Mouse (Mus musculus) CH12.LX (cell line): ENCODE results near the gene Ctnna3. TPM values are rescaled to one million over a fixed set of nuclear protein-coding genes. Genes with fewer than 3 reads are reported as not detected.
A peak's percentile ranks its signal among the peaks of the same experiment; 100 is the strongest.

Experiments used
- DNase-seq: peaks from one replicate; pipeline ENCODE4 v3.0.0-alpha.2; 2013; ENCODE audit errors: extremely low read depth
- H3K27ac ChIP-seq: 2 replicates; pipeline ENCODE4 v1.5.1; 2012; ENCODE audit warnings: low read depth, mild to moderate bottlenecking, control low read depth, moderate library complexity; ENCODE audit not compliant: insufficient read depth
- H3K27me3 ChIP-seq: replicated peaks from 2 replicates; pipeline ENCODE3; 2012; ENCODE audit warnings: inconsistent platforms
- H3K36me3 ChIP-seq, 2 experiments: replicated peaks in 1 of 2; 2 replicates each; pipeline versions ENCODE3 to v1.6.1; 2012; ENCODE audit warnings: inconsistent platforms in 1 of 2, low read length in 1 of 2, mild to moderate bottlenecking in 1 of 2, mixed read lengths in 1 of 2, moderate library complexity in 1 of 2; ENCODE audit not compliant: control insufficient read depth in 1 of 2, insufficient read depth in 1 of 2
- H3K4me1 ChIP-seq, 2 experiments: 2 replicates each; pipeline ENCODE4 v1.6.1; 2012; ENCODE audit warnings: inconsistent platforms in 1 of 2, moderate library complexity in 1 of 2; ENCODE audit not compliant: insufficient read depth in 2 of 2, control insufficient read depth in 1 of 2
- H3K4me2 ChIP-seq: 2 replicates; pipeline ENCODE4 v1.6.1; 2012; ENCODE audit warnings: low read depth, mild to moderate bottlenecking, control low read depth; ENCODE audit not compliant: poor library complexity, insufficient read depth, severe bottlenecking
- H3K4me3 ChIP-seq, 3 experiments: fragments of 150-350 bp in 1 of 3; sonication (generic) in 1 of 3; replicated peaks in 1 of 3; 2 replicates each; pipeline versions ENCODE3 to v1.5.1; 2011 to 2012; ENCODE audit warnings: low read depth in 2 of 3, low read length in 2 of 3, mild to moderate bottlenecking in 2 of 3, moderate library complexity in 2 of 3, control low read depth in 1 of 3, improper control_type of control experiment in 1 of 3, inconsistent platforms in 1 of 3, mixed read lengths in 1 of 3; ENCODE audit not compliant: poor library complexity in 1 of 3
- H3K79me2 ChIP-seq: replicated peaks from 2 replicates; pipeline ENCODE4 v1.6.1; 2012; ENCODE audit warnings: mild to moderate bottlenecking, moderate library complexity; ENCODE audit not compliant: control insufficient read depth, poor library complexity, insufficient read depth, severe bottlenecking; ENCODE audit errors: extremely low read depth
- H3K9ac ChIP-seq: 2 replicates; pipeline ENCODE4 v1.6.1; 2012; ENCODE audit warnings: low read depth, mild to moderate bottlenecking, control low read depth, moderate library complexity; ENCODE audit not compliant: insufficient read depth
- H3K9me3 ChIP-seq: replicated peaks from 2 replicates; pipeline ENCODE3; 2012; ENCODE audit warnings: low read length, inconsistent platforms, mixed read lengths
- BHLHE40 ChIP-seq: IDR thresholded peaks from 2 replicates; pipeline ENCODE4 v1.6.1; 2011; ENCODE audit warnings: mild to moderate bottlenecking, low read depth, low read length, improper control_type of control experiment
- CHD1 ChIP-seq: IDR thresholded peaks from 2 replicates; pipeline ENCODE4 v1.6.1; 2012; ENCODE audit warnings: low read depth, low read length, improper control_type of control experiment, inconsistent platforms
- ELF1 ChIP-seq: IDR thresholded peaks from 2 replicates; pipeline ENCODE4 v1.6.1; 2014; ENCODE audit warnings: low read depth, mild to moderate bottlenecking, inconsistent platforms, low read length, improper control_type of control experiment
- EP300 ChIP-seq: IDR thresholded peaks from 2 replicates; pipeline ENCODE4 v1.6.1; 2011; ENCODE audit warnings: low read length, improper control_type of control experiment
- ETS1 ChIP-seq: conservative IDR thresholded peaks from 2 replicates; pipeline ENCODE4 v1.6.1; 2012; ENCODE audit warnings: low read depth, mild to moderate bottlenecking, inconsistent platforms, low read length, improper control_type of control experiment, moderate library complexity
- IRF4 ChIP-seq: IDR thresholded peaks from 2 replicates; pipeline ENCODE4 v1.6.1; 2014; ENCODE audit warnings: low read depth, mild to moderate bottlenecking, inconsistent platforms, low read length, improper control_type of control experiment
- JUND ChIP-seq: conservative IDR thresholded peaks from 2 replicates; pipeline ENCODE4 v1.6.1; 2011; ENCODE audit warnings: low read depth, low read length, improper control_type of control experiment
- MAFK ChIP-seq: IDR thresholded peaks from 2 replicates; pipeline ENCODE4 v1.6.1; 2011; ENCODE audit warnings: low read length, improper control_type of control experiment; ENCODE audit not compliant: insufficient replicate concordance
- MAX ChIP-seq: IDR thresholded peaks from 2 replicates; pipeline ENCODE4 v1.6.1; 2011; ENCODE audit warnings: low read length, improper control_type of control experiment
- NELFE ChIP-seq: IDR thresholded peaks from 2 replicates; pipeline ENCODE4 v1.6.1; 2011; ENCODE audit warnings: low read depth, low read length, improper control_type of control experiment
- PAX5 ChIP-seq: IDR thresholded peaks from 2 replicates; pipeline ENCODE4 v1.6.1; 2012; ENCODE audit warnings: low read length, inconsistent platforms, mixed read lengths
- TCF12 ChIP-seq: IDR thresholded peaks from 2 replicates; pipeline ENCODE4 v1.6.1; 2014; ENCODE audit warnings: low read depth, mild to moderate bottlenecking, inconsistent platforms, low read length, improper control_type of control experiment
- dilution Hi-C: fragments of 300-500 bp; cut with MboI; formaldehyde crosslinking; loops from 2 replicates; pipeline ENCODE4 v1.14.3; 2020; ENCODE audit warnings: low sequenced_read_pairs; ENCODE audit not compliant: extremely low pct_unique_long_range_greater_than_20kb, extremely low pct_ligation_motif_present
- in situ Hi-C: fragments of 300-500 bp; cut with MboI; formaldehyde crosslinking; loops from 3 replicates; pipeline ENCODE4 v1.14.3; 2019; ENCODE audit warnings: low sequenced_read_pairs, low pct_ligation_motif_present, low pct_unique_long_range_greater_than_20kb, mixed read lengths
- polyA plus RNA-seq: library from polyadenylated mRNA; unstranded; fragments of >175 nt; gene quantifications from 2 replicates; pipeline ENCODE4 v1.2.1, GENCODE M21; 2012; ENCODE audit warnings: low read depth; ENCODE audit not compliant: insufficient read length
- total RNA-seq, 2 experiments: library from RNA; depleted of rRNA; stranded (reverse); fragments of 300-350 nt in 1 of 2; fragments of >200 nt in 1 of 2; gene quantifications; 2 replicates each; pipeline ENCODE4 v1.2.3; 2012 to 2014

The Ctnna3 gene
- total and polyA plus RNA-seq, 3 experiments, result 0.09 TPM; not detected in 2

DNA sequence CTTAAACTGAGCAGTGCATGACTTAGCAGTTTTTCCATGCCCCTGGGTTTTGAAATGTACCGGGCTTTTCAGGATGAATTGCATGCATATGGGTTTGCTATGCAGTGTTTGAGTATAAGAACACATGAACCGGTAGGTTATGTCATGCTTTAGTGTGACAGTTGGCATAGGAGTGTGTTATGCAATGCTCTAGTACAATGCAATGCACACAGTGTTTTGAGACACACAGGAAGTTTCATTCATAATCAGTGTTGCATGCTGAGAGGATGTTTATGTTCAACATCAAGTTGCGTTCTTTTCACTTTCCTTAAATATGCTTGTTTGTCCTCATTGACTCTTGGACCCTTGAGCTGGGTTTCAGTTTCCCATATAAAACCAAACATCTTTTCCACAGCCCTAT is 758.1 kb downstream of the Ctnna3 start:
- H3K27me3 ChIP-seq, result no peaks in the 10 kb centered on the region
- no peak overlapping the region for H3K27ac ChIP-seq
- no peak for TF ChIP-seq IRF4
- TF ChIP-seq ETS1, result no peak
- no peak for TF ChIP-seq JUND
- no peak for TF ChIP-seq MAFK
- no peak for TF ChIP-seq TCF12
- TF ChIP-seq BHLHE40, result no peak
- no peak for TF ChIP-seq CHD1
- no peak for TF ChIP-seq ELF1
- TF ChIP-seq EP300, result no peak
- no peak for TF ChIP-seq NELFE
- no peak for TF ChIP-seq PAX5
- DNase-seq, result no peak
- no peak overlapping the region for H3K4me2 ChIP-seq
- H3K4me1 ChIP-seq, result no peaks in the 10 kb centered on the region
- dilution Hi-C loops, result no loop called here
- peaks cover 50% of the 10 kb centered on the region for H3K9me3 ChIP-seq
- H3K36me3 ChIP-seq, result no peaks in the 10 kb centered on the region
- H3K9ac ChIP-seq, result no peak overlapping the region
- in situ Hi-C loops, result no loop called here
- H3K4me3 ChIP-seq, result no peak overlapping the region
- no peaks in the 10 kb centered on the region for H3K79me2 ChIP-seq

DNA sequence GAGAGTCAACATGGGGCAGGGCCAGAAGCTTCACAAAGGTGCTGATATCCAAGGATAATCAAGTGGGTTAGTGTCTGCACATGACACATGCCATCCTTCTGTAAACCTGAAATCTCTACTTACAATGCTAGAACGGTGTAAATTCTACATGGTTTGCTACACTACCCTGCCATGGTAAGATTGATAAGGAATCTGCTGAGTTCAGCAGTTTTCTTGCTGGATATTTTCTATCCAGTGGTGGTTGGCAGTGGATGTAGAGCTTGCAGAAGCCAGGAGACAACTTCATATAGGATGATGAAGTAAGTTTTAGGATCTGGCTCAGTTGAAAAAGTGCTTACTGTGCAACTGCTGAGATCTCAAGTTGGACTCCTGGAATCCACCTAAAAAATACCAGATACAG is 767.7 kb downstream of the Ctnna3 start:
- H3K9ac ChIP-seq, result no peak overlapping the region
- H3K79me2 ChIP-seq, result no peaks in the 10 kb centered on the region
- TF ChIP-seq MAX (no peak), MAFK (peak; percentile 55)
- H3K27ac ChIP-seq, result no peak overlapping the region
- no peak overlapping the region for H3K4me3 ChIP-seq
- in situ Hi-C loops, result no loop called here
- H3K4me2 ChIP-seq, result no peak overlapping the region
- no peaks in the 10 kb centered on the region for H3K4me1 ChIP-seq
- no peaks in the 10 kb centered on the region for H3K36me3 ChIP-seq
- dilution Hi-C loops, result no loop called here
- peaks cover 31% of the 10 kb centered on the region for H3K9me3 ChIP-seq
- no peaks in the 10 kb centered on the region for H3K27me3 ChIP-seq
- DNase-seq, result no peak

DNA sequence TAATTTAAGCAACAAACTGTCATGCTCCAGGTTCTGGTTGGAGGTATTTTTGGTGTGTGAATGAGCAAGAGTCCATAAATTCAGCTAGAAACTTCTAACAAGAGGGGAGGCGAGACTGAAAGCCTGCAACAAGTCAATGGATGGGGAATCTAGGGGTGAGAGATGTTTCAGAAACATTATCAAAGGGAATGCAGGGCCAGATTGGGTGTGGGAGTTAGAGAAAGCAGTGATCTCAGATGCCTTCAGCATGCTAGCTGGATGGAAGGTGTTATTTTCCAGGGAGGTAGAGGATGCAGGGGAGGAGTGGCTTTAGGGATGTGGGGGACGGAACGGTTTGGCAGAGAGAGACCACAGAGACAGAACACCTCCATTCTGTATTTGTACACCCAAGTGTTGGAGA is 785.7 kb downstream of the Ctnna3 start:
- dilution Hi-C loops (no loop called here), in situ Hi-C loops (no loop called here)
- Histone ChIP-seq H3K27ac (no peak overlapping the region), H3K9me3 (peaks cover 45% of the 10 kb centered on the region), H3K9ac (no peak overlapping the region), H3K79me2 (no peaks in the 10 kb centered on the region), H3K27me3 (no peaks in the 10 kb centered on the region), H3K4me2 (no peak overlapping the region), H3K4me1 (no peaks in the 10 kb centered on the region), H3K4me3 (no peak overlapping the region), H3K36me3 (no peaks in the 10 kb centered on the region)
- TF ChIP-seq CHD1, result no peak
- no peak for DNase-seq
